Comparison of ENCODE assay signal across 17 mouse cellular contexts in the genomic region with DNA sequence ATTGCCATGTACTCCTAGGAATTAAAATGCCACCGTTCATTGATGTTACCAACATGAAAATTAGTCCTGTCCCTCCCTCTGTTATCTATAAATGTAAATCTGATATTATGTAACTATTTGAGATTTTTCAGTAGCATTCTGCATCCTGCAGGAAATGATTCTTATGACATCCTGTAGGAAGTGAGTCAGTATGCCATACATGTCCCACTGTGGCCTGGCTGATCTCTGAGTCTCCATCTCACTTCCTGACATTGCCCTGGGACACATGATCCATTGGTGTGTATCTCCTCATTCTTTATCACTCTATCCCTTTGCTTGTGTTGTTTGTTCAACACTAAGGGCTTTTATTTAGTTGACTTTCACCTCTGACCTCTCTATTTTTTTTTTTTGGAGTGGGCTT.
"Had no signal": no experiment of that assay in that cellular context is flagged by ENCODE, and none has a peak within 500 bp of the region (broad histone marks: within the 10 kb centered on the region; RNA-seq: fewer than 3 reads in every experiment).

No protein-coding gene starts in this region.

- DNase-seq: kidney, adult 18-20 months; kidney, adult 9 months; kidney, postnatal 14 days; kidney, postnatal 4 days; left cerebral cortex, postnatal 4 days; lung, embryonic 14.5 days; lung, postnatal 14 days; midbrain, embryonic 14.5 days; right cerebral cortex, postnatal 4 days; thymus, postnatal 4 days had no signal

- ATAC-seq: inflammation-experienced regulatory T-cells, adult 6 months; intestine, embryonic 16.5 days had no signal

- H3K4me3 ChIP-seq: left cerebral cortex, adult 2 months; limb, embryonic 12.5 days; limb, embryonic 15.5 days; liver, embryonic 15.5 days; stomach, embryonic 15.5 days had no signal

- H3K27ac ChIP-seq: left cerebral cortex, adult 2 months; limb, embryonic 12.5 days; limb, embryonic 15.5 days; liver, embryonic 15.5 days; stomach, embryonic 15.5 days had no signal
